Mouse (Mus musculus): ENCODE results near the gene Ccdc57. TPM values are rescaled to one million over a fixed set of nuclear protein-coding genes. Genes with fewer than 3 reads are reported as not detected.

Gene Ccdc57
- polyA plus RNA-seq, 1 experiment: 2.0 TPM

- H3K9me3 ChIP-seq: no peaks in the 10 kb centered on the region
- H3K4me3 ChIP-seq (replicated peaks): peak overlapping the region; percentile 99
- no peaks in the 10 kb centered on the region for H3K27me3 ChIP-seq (replicated peaks)
- peaks cover 53% of the 10 kb centered on the region for H3K36me3 ChIP-seq (replicated peaks; ENCODE audit: low read length)
- H3K4me1 ChIP-seq: peaks cover 93% of the 10 kb centered on the region
- TF ChIP-seq FLI1 (IDR thresholded peaks at IDR 0.05; ENCODE audit: low read length) (no peak), GATA1 (IDR thresholded peaks at IDR 0.05; ENCODE audit: borderline replicate concordance, low read length) (no peak)
Observed at GRCm38 (mm10) chr11:120823551-120823947, 109.1 kb downstream of the Ccdc57 start.

- Histone ChIP-seq H3K9me3 (no peaks in the 10 kb centered on the region), H3K4me3 (replicated peaks) (peak overlapping the region; percentile 99), H3K4me1 (peaks cover 92% of the 10 kb centered on the region), H3K27me3 (replicated peaks) (no peaks in the 10 kb centered on the region), H3K36me3 (replicated peaks; ENCODE audit: low read length) (peaks cover 59% of the 10 kb centered on the region)
- TF ChIP-seq FLI1 (IDR thresholded peaks at IDR 0.05; ENCODE audit: low read length) (no peak), GATA1 (IDR thresholded peaks at IDR 0.05; ENCODE audit: borderline replicate concordance, low read length) (no peak)
Observed at GRCm38 (mm10) chr11:120822831-120823550, 109.7 kb downstream of the Ccdc57 start.

- peaks cover 66% of the 10 kb centered on the region for H3K36me3 ChIP-seq (replicated peaks; ENCODE audit: low read length)
- peaks cover 86% of the 10 kb centered on the region for H3K4me1 ChIP-seq
- H3K4me3 ChIP-seq (replicated peaks): peak overlapping the region; percentile 99
- no peak for TF ChIP-seq FLI1 (IDR thresholded peaks at IDR 0.05; ENCODE audit: low read length)
- TF ChIP-seq GATA1 (IDR thresholded peaks at IDR 0.05; ENCODE audit: borderline replicate concordance, low read length): no peak
- no peaks in the 10 kb centered on the region for H3K27me3 ChIP-seq (replicated peaks)
- H3K9me3 ChIP-seq: no peaks in the 10 kb centered on the region
Observed at GRCm38 (mm10) chr11:120822321-120822720, 110.4 kb downstream of the Ccdc57 start.

GRCm38 (mm10) chr11:120821076-120821922 lies 111.4 kb downstream of the Ccdc57 start:
- Histone ChIP-seq H3K27me3 (replicated peaks) (no peaks in the 10 kb centered on the region), H3K9me3 (no peaks in the 10 kb centered on the region), H3K36me3 (replicated peaks; ENCODE audit: low read length) (peaks cover 72% of the 10 kb centered on the region), H3K4me3 (replicated peaks) (peak overlapping the region; percentile 28), H3K4me1 (peaks cover 79% of the 10 kb centered on the region)
- TF ChIP-seq FLI1 (IDR thresholded peaks at IDR 0.05; ENCODE audit: low read length) (no peak), GATA1 (IDR thresholded peaks at IDR 0.05; ENCODE audit: borderline replicate concordance, low read length) (no peak)

- H3K36me3 ChIP-seq (replicated peaks; ENCODE audit: low read length): peaks cover 73% of the 10 kb centered on the region
- H3K9me3 ChIP-seq: no peaks in the 10 kb centered on the region
- H3K4me1 ChIP-seq: peaks cover 72% of the 10 kb centered on the region
- H3K4me3 ChIP-seq (replicated peaks): no peak overlapping the region
- no peaks in the 10 kb centered on the region for H3K27me3 ChIP-seq (replicated peaks)
- TF ChIP-seq GATA1 (IDR thresholded peaks at IDR 0.05; ENCODE audit: borderline replicate concordance, low read length): no peak
- no peak for TF ChIP-seq FLI1 (IDR thresholded peaks at IDR 0.05; ENCODE audit: low read length)
Observed at GRCm38 (mm10) chr11:120820546-120820945, 112.1 kb downstream of the Ccdc57 start.

- Histone ChIP-seq H3K36me3 (replicated peaks; ENCODE audit: low read length) (peaks cover 83% of the 10 kb centered on the region), H3K9me3 (no peaks in the 10 kb centered on the region), H3K4me1 (peaks cover 71% of the 10 kb centered on the region), H3K27me3 (replicated peaks) (no peaks in the 10 kb centered on the region), H3K4me3 (replicated peaks) (no peak overlapping the region)
- TF ChIP-seq GATA1 (IDR thresholded peaks at IDR 0.05; ENCODE audit: borderline replicate concordance, low read length) (no peak), FLI1 (IDR thresholded peaks at IDR 0.05; ENCODE audit: low read length) (no peak)
Observed at GRCm38 (mm10) chr11:120819556-120819955, 113.1 kb downstream of the Ccdc57 start.

- TF ChIP-seq GATA1 (IDR thresholded peaks at IDR 0.05; ENCODE audit: borderline replicate concordance, low read length) (no peak), FLI1 (IDR thresholded peaks at IDR 0.05; ENCODE audit: low read length) (no peak)
- peaks cover 65% of the 10 kb centered on the region for H3K4me1 ChIP-seq
- H3K27me3 ChIP-seq (replicated peaks): no peaks in the 10 kb centered on the region
- H3K4me3 ChIP-seq (replicated peaks): no peak overlapping the region
- H3K9me3 ChIP-seq: no peaks in the 10 kb centered on the region
- peaks cover 96% of the 10 kb centered on the region for H3K36me3 ChIP-seq (replicated peaks; ENCODE audit: low read length)
Observed at GRCm38 (mm10) chr11:120818251-120818650, 114.4 kb downstream of the Ccdc57 start.

GRCm38 (mm10) chr11:120817358-120817757 lies 115.3 kb downstream of the Ccdc57 start:
- Histone ChIP-seq H3K4me3 (replicated peaks) (no peak overlapping the region), H3K9me3 (no peaks in the 10 kb centered on the region), H3K27me3 (replicated peaks) (no peaks in the 10 kb centered on the region), H3K4me1 (peaks cover 57% of the 10 kb centered on the region), H3K36me3 (replicated peaks; ENCODE audit: low read length) (peaks cover 100% of the 10 kb centered on the region)
- TF ChIP-seq GATA1 (IDR thresholded peaks at IDR 0.05; ENCODE audit: borderline replicate concordance, low read length) (no peak), FLI1 (IDR thresholded peaks at IDR 0.05; ENCODE audit: low read length) (no peak)

GRCm38 (mm10) chr11:120812068-120812467 lies 120.6 kb downstream of the Ccdc57 start:
- H3K9me3 ChIP-seq: no peaks in the 10 kb centered on the region
- TF ChIP-seq GATA1 (IDR thresholded peaks at IDR 0.05; ENCODE audit: borderline replicate concordance, low read length) (no peak), FLI1 (IDR thresholded peaks at IDR 0.05; ENCODE audit: low read length) (no peak)
- H3K4me3 ChIP-seq (replicated peaks): no peak overlapping the region
- no peaks in the 10 kb centered on the region for H3K27me3 ChIP-seq (replicated peaks)
- peaks cover 100% of the 10 kb centered on the region for H3K36me3 ChIP-seq (replicated peaks; ENCODE audit: low read length)
- peaks cover 22% of the 10 kb centered on the region; the same call in 1 of the 2 replicates for H3K4me1 ChIP-seq

GRCm38 (mm10) chr11:120808010-120808409 lies 124.7 kb downstream of the Ccdc57 start:
- Histone ChIP-seq H3K4me1 (peaks cover 8% of the 10 kb centered on the region; the same call in 1 of the 2 replicates), H3K27me3 (replicated peaks) (no peaks in the 10 kb centered on the region), H3K36me3 (replicated peaks; ENCODE audit: low read length) (peaks cover 85% of the 10 kb centered on the region), H3K4me3 (replicated peaks) (peak overlapping the region; percentile 14), H3K9me3 (no peaks in the 10 kb centered on the region)
- TF ChIP-seq FLI1 (IDR thresholded peaks at IDR 0.05; ENCODE audit: low read length): no peak
- no peak for TF ChIP-seq GATA1 (IDR thresholded peaks at IDR 0.05; ENCODE audit: borderline replicate concordance, low read length)
